Mouse (Mus musculus) CH12.LX (cell line): Measurements from ENCODE around the gene Agfg1. TPM values are rescaled to one million over a fixed set of nuclear protein-coding genes. Genes with fewer than 3 reads are reported as not detected.

ENCODE experiments used
- DNase-seq: peaks from one replicate; pipeline ENCODE4 v3.0.0-alpha.2; 2013; ENCODE audit errors: extremely low read depth
- H3K27ac ChIP-seq: 2 replicates; pipeline ENCODE4 v1.5.1; 2012; ENCODE audit warnings: low read depth, mild to moderate bottlenecking, control low read depth, moderate library complexity; ENCODE audit not compliant: insufficient read depth
- H3K27me3 ChIP-seq: replicated peaks from 2 replicates; pipeline ENCODE3; 2012; ENCODE audit warnings: inconsistent platforms
- H3K36me3 ChIP-seq, 2 experiments: replicated peaks in 1 of 2; 2 replicates each; pipeline versions ENCODE3 to v1.6.1; 2012; ENCODE audit warnings: inconsistent platforms in 1 of 2, low read length in 1 of 2, mild to moderate bottlenecking in 1 of 2, mixed read lengths in 1 of 2, moderate library complexity in 1 of 2; ENCODE audit not compliant: control insufficient read depth in 1 of 2, insufficient read depth in 1 of 2
- H3K4me1 ChIP-seq, 2 experiments: 2 replicates each; pipeline ENCODE4 v1.6.1; 2012; ENCODE audit warnings: inconsistent platforms in 1 of 2, moderate library complexity in 1 of 2; ENCODE audit not compliant: insufficient read depth in 2 of 2, control insufficient read depth in 1 of 2
- H3K4me2 ChIP-seq: 2 replicates; pipeline ENCODE4 v1.6.1; 2012; ENCODE audit warnings: low read depth, mild to moderate bottlenecking, control low read depth; ENCODE audit not compliant: poor library complexity, insufficient read depth, severe bottlenecking
- H3K4me3 ChIP-seq, 3 experiments: fragments of 150-350 bp in 1 of 3; sonication (generic) in 1 of 3; replicated peaks in 1 of 3; 2 replicates each; pipeline versions ENCODE3 to v1.5.1; 2011 to 2012; ENCODE audit warnings: low read depth in 2 of 3, low read length in 2 of 3, mild to moderate bottlenecking in 2 of 3, moderate library complexity in 2 of 3, control low read depth in 1 of 3, improper control_type of control experiment in 1 of 3, inconsistent platforms in 1 of 3, mixed read lengths in 1 of 3; ENCODE audit not compliant: poor library complexity in 1 of 3
- H3K79me2 ChIP-seq: replicated peaks from 2 replicates; pipeline ENCODE4 v1.6.1; 2012; ENCODE audit warnings: mild to moderate bottlenecking, moderate library complexity; ENCODE audit not compliant: control insufficient read depth, poor library complexity, insufficient read depth, severe bottlenecking; ENCODE audit errors: extremely low read depth
- H3K9ac ChIP-seq: 2 replicates; pipeline ENCODE4 v1.6.1; 2012; ENCODE audit warnings: low read depth, mild to moderate bottlenecking, control low read depth, moderate library complexity; ENCODE audit not compliant: insufficient read depth
- H3K9me3 ChIP-seq: replicated peaks from 2 replicates; pipeline ENCODE3; 2012; ENCODE audit warnings: low read length, inconsistent platforms, mixed read lengths
- BHLHE40 ChIP-seq: IDR thresholded peaks from 2 replicates; pipeline ENCODE4 v1.6.1; 2011; ENCODE audit warnings: mild to moderate bottlenecking, low read depth, low read length, improper control_type of control experiment
- CHD1 ChIP-seq: IDR thresholded peaks from 2 replicates; pipeline ENCODE4 v1.6.1; 2012; ENCODE audit warnings: low read depth, low read length, improper control_type of control experiment, inconsistent platforms
- CTCF ChIP-seq, 2 experiments: IDR thresholded peaks in 1 of 2; conservative IDR thresholded peaks in 1 of 2; 2 replicates each; pipeline ENCODE4 v1.5.1; 2011 to 2012; ENCODE audit warnings: low read depth in 2 of 2, low read length in 2 of 2, improper control_type of control experiment in 1 of 2, inconsistent platforms in 1 of 2, mild to moderate bottlenecking in 1 of 2, moderate library complexity in 1 of 2
- E2F4 ChIP-seq: IDR thresholded peaks from 2 replicates; pipeline ENCODE4 v1.6.1; 2011; ENCODE audit warnings: low read depth, low read length, improper control_type of control experiment; ENCODE audit not compliant: insufficient replicate concordance
- ELF1 ChIP-seq: IDR thresholded peaks from 2 replicates; pipeline ENCODE4 v1.6.1; 2014; ENCODE audit warnings: low read depth, mild to moderate bottlenecking, inconsistent platforms, low read length, improper control_type of control experiment
- EP300 ChIP-seq: IDR thresholded peaks from 2 replicates; pipeline ENCODE4 v1.6.1; 2011; ENCODE audit warnings: low read length, improper control_type of control experiment
- ETS1 ChIP-seq: conservative IDR thresholded peaks from 2 replicates; pipeline ENCODE4 v1.6.1; 2012; ENCODE audit warnings: low read depth, mild to moderate bottlenecking, inconsistent platforms, low read length, improper control_type of control experiment, moderate library complexity
- GABPA ChIP-seq: IDR thresholded peaks from 2 replicates; pipeline ENCODE4 v1.6.1; 2012; ENCODE audit warnings: low read depth, low read length, improper control_type of control experiment, inconsistent platforms; ENCODE audit not compliant: insufficient replicate concordance
- JUND ChIP-seq: conservative IDR thresholded peaks from 2 replicates; pipeline ENCODE4 v1.6.1; 2011; ENCODE audit warnings: low read depth, low read length, improper control_type of control experiment
- MAX ChIP-seq: IDR thresholded peaks from 2 replicates; pipeline ENCODE4 v1.6.1; 2011; ENCODE audit warnings: low read length, improper control_type of control experiment
- MAZ ChIP-seq: IDR thresholded peaks from 2 replicates; pipeline ENCODE4 v1.6.1; 2012; ENCODE audit warnings: low read depth, mild to moderate bottlenecking, inconsistent platforms, low read length, improper control_type of control experiment, moderate library complexity
- MXI1 ChIP-seq: IDR thresholded peaks from 2 replicates; pipeline ENCODE4 v1.6.1; 2011; ENCODE audit warnings: mild to moderate bottlenecking, low read depth, low read length, improper control_type of control experiment
- MYC ChIP-seq: IDR thresholded peaks from 2 replicates; pipeline ENCODE4 v1.6.1; 2011; ENCODE audit warnings: low read depth, mild to moderate bottlenecking, improper control_type of control experiment, low read length
- SIN3A ChIP-seq: IDR thresholded peaks from 2 replicates; pipeline ENCODE4 v1.6.1; 2012; ENCODE audit warnings: low read length, improper control_type of control experiment, inconsistent platforms
- TBP ChIP-seq: conservative IDR thresholded peaks from 2 replicates; pipeline ENCODE4 v1.6.1; 2011; ENCODE audit warnings: low read depth, low read length, improper control_type of control experiment
- UBTF ChIP-seq: IDR thresholded peaks from 2 replicates; pipeline ENCODE4 v1.6.1; 2012; ENCODE audit warnings: low read depth, mild to moderate bottlenecking, inconsistent platforms, low read length, improper control_type of control experiment, moderate library complexity
- USF2 ChIP-seq: conservative IDR thresholded peaks from 2 replicates; pipeline ENCODE4 v1.6.1; 2011; ENCODE audit warnings: low read depth, low read length, improper control_type of control experiment
- dilution Hi-C: fragments of 300-500 bp; cut with MboI; formaldehyde crosslinking; loops from 2 replicates; pipeline ENCODE4 v1.14.3; 2020; ENCODE audit warnings: low sequenced_read_pairs; ENCODE audit not compliant: extremely low pct_unique_long_range_greater_than_20kb, extremely low pct_ligation_motif_present
- in situ Hi-C: fragments of 300-500 bp; cut with MboI; formaldehyde crosslinking; loops from 3 replicates; pipeline ENCODE4 v1.14.3; 2019; ENCODE audit warnings: low sequenced_read_pairs, low pct_ligation_motif_present, low pct_unique_long_range_greater_than_20kb, mixed read lengths
- polyA plus RNA-seq: library from polyadenylated mRNA; unstranded; fragments of >175 nt; gene quantifications from 2 replicates; pipeline ENCODE4 v1.2.1, GENCODE M21; 2012; ENCODE audit warnings: low read depth; ENCODE audit not compliant: insufficient read length
- total RNA-seq, 2 experiments: library from RNA; depleted of rRNA; stranded (reverse); fragments of 300-350 nt in 1 of 2; fragments of >200 nt in 1 of 2; gene quantifications; 2 replicates each; pipeline ENCODE4 v1.2.3; 2012 to 2014

The Agfg1 gene
- total and polyA plus RNA-seq, 3 experiments = 59.0 to 127 (median 106) TPM

- Histone ChIP-seq H3K79me2 (no peaks in the 10 kb centered on the region), H3K27ac (no peak overlapping the region), H3K4me3 (no peak overlapping the region), H3K27me3 (no peaks in the 10 kb centered on the region), H3K36me3 (no peaks in the 10 kb centered on the region), H3K9me3 (no peaks in the 10 kb centered on the region), H3K4me2 (no peak overlapping the region), H3K9ac (no peak overlapping the region), H3K4me1 (peaks cover 6 to 18% of the 10 kb centered on the region in 2 experiments; a peak in 3 of 4 replicates)
- DNase-seq = no peak
- dilution Hi-C loops = no loop called here
- no peak for TF ChIP-seq ETS1
- no peak for TF ChIP-seq GABPA
- no peak for TF ChIP-seq CTCF (conservative IDR thresholded peaks at IDR 0.05 in 1 of 2, IDR thresholded peaks at IDR 0.05 in 1 of 2; ENCODE audit: low read depth in 2 of 2, low read length in 2 of 2)
- TF ChIP-seq TBP = no peak
- TF ChIP-seq SIN3A = no peak
- TF ChIP-seq MAZ = no peak
- in situ Hi-C loops = no loop called here
These were observed 13.5 kb upstream of the Agfg1 start for GRCm38 (mm10) chr1:82825783-82826182.

GRCm38 (mm10) chr1:82826911-82827310 is 12.4 kb upstream of the Agfg1 start:
- Histone ChIP-seq H3K79me2 (no peaks in the 10 kb centered on the region), H3K4me2 (no peak overlapping the region), H3K4me1 (peaks cover 8 to 29% of the 10 kb centered on the region in 2 experiments; a peak in 3 of 4 replicates), H3K27me3 (no peaks in the 10 kb centered on the region), H3K36me3 (no peaks in the 10 kb centered on the region), H3K9me3 (no peaks in the 10 kb centered on the region), H3K9ac (no peak overlapping the region), H3K27ac (no peak overlapping the region), H3K4me3 (no peak overlapping the region)
- dilution Hi-C loops (no loop called here), in situ Hi-C loops (no loop called here)
- DNase-seq = no peak
- TF ChIP-seq EP300 (no peak), MXI1 (no peak), MAX (no peak), USF2 (no peak), TBP (no peak), E2F4 (no peak), MYC (no peak), UBTF (no peak), BHLHE40 (no peak), CHD1 (no peak), ELF1 (no peak), GABPA (no peak), JUND (no peak)
